Mouse (Mus musculus) midbrain, embryonic 14.5 days (tissue): ENCODE measurements around the gene Haao. TPM values are rescaled to one million over a fixed set of nuclear protein-coding genes. Genes with fewer than 3 reads are reported as not detected.

Source experiments
- ATAC-seq: fragments of 200-750 bp; cut with Nextera tagmentation; 2 replicates; pipeline ENCODE4 v1.8.0; 2017; ENCODE audit warnings: moderate number of reproducible peaks, moderate library complexity; ENCODE audit not compliant: low FRiP score, low TSS enrichment
- DNase-seq: peaks from one replicate; pipeline ENCODE4 v3.0.0-alpha.2; 2015
- H3K27ac ChIP-seq: fragments of 300-500 bp; sonication (generic); replicated peaks from 2 replicates; pipeline ENCODE4 v1.5.1; 2014; ENCODE audit warnings: mild to moderate bottlenecking, low read depth, low read length, moderate library complexity
- H3K27me3 ChIP-seq: fragments of 300-500 bp; sonication (generic); 2 replicates; pipeline ENCODE4 v1.6.1; 2014; ENCODE audit warnings: low read length, control low read depth, mixed read lengths; ENCODE audit not compliant: control insufficient read depth, insufficient read depth
- H3K36me3 ChIP-seq: fragments of 300-500 bp; sonication (generic); 2 replicates; pipeline ENCODE4 v1.6.1; 2014; ENCODE audit warnings: low read length, control low read depth; ENCODE audit not compliant: control insufficient read depth, insufficient read depth
- H3K4me1 ChIP-seq: fragments of 300-500 bp; sonication (generic); 2 replicates; pipeline ENCODE4 v1.6.1; 2014; ENCODE audit warnings: mild to moderate bottlenecking, antibody characterized with exemption, low read length, control low read depth; ENCODE audit not compliant: control insufficient read depth, insufficient read depth
- H3K4me2 ChIP-seq: fragments of 300-500 bp; sonication (generic); 2 replicates; pipeline ENCODE4 v1.6.1; 2014; ENCODE audit warnings: mild to moderate bottlenecking, low read length, moderate library complexity
- H3K4me3 ChIP-seq: fragments of 300-500 bp; sonication (generic); replicated peaks from 2 replicates; pipeline ENCODE4 v1.5.1; 2014; ENCODE audit warnings: low read depth, low read length
- H3K9ac ChIP-seq: fragments of 300-500 bp; sonication (generic); replicated peaks from 2 replicates; pipeline ENCODE4 v1.6.1; 2014; ENCODE audit warnings: mild to moderate bottlenecking, low read length, moderate library complexity
- H3K9me3 ChIP-seq: fragments of 300-500 bp; sonication (generic); 2 replicates; pipeline ENCODE4 v1.6.1; 2016; ENCODE audit warnings: low read length, control low read depth, mixed read lengths; ENCODE audit not compliant: control insufficient read depth
- WGBS: fragments of 180-500 bp; shearing (Covaris S2); extraction: QIAGEN DNeasy Blood & Tissue Kit; methylation state at CpG from one replicate; pipeline ENCODE4 v1.1.7; 2014; 5-methylcytosine and 5-hydroxymethylcytosine counted together
- polyA plus RNA-seq: library from polyadenylated mRNA; unstranded; fragments of >200 nt; fragmentation: Nextera tagmentation; extraction: Ambion mirVana; gene quantifications from 2 replicates; pipeline ENCODE4 v1.2.1, GENCODE M21; 2014

Gene Haao
- polyA plus RNA-seq, 1 experiment from 2014 or later, result 0.20 TPM

- Histone ChIP-seq H3K36me3 (no peaks in the 10 kb centered on the region), H3K9me3 (no peaks in the 10 kb centered on the region), H3K9ac (no peak overlapping the region), H3K27ac (peak overlapping the region; percentile 52), H3K4me2 (no peak overlapping the region), H3K4me1 (peaks cover 6% of the 10 kb centered on the region; the same call in 1 of the 2 replicates), H3K27me3 (no peaks in the 10 kb centered on the region), H3K4me3 (no peak overlapping the region)
- DNase-seq (peak; percentile 68), ATAC-seq (peak; percentile 29; the same call in 1 of the 2 replicates)
- WGBS, result 39% methylated on average over 12 of the region's 12 CpGs
Measured at GRCm38 (mm10) chr17:83849081-83849675, 1.4 kb upstream of the Haao start.

- ATAC-seq, result no peak
- Histone ChIP-seq H3K4me3 (no peak overlapping the region), H3K27ac (0 out of 2 replicates have a peak overlapping the region, but pooled peaks have one; percentile 52)
Measured at GRCm38 (mm10) chr17:83848482-83848881, 719 bp upstream of the Haao start.

DNA sequence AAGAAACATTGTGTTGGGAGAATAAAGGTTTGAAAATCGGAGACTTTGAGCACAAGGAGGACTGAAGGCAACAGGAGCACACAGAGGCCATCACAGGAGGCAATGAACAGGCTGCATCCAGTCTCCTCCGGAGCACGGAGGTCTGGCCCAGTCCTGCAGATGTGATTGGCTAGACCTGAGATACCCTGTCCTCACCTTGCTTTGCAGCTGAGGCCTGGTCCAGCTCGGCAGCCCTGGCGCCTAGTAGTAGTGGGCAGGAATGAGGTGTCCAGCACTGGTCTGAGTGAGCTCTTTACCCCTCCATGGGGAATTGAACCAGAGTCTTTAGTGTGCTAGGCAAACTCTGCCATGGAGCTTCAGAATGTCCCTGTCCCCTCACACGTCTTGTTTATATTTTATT, 663 bp downstream of the Haao start:
- Histone ChIP-seq H3K27me3 (no peaks in the 10 kb centered on the region), H3K4me3 (no peak overlapping the region), H3K9me3 (no peaks in the 10 kb centered on the region), H3K4me2 (no peak overlapping the region), H3K4me1 (peaks cover 6% of the 10 kb centered on the region; the same call in 1 of the 2 replicates), H3K36me3 (no peaks in the 10 kb centered on the region), H3K27ac (no peak overlapping the region), H3K9ac (no peak overlapping the region)
- ATAC-seq, result no peak
- WGBS, result 90% methylated on average over 6 of the region's 6 CpGs
- DNase-seq, result no peak

More at GRCm38 (mm10) chr17:83848482-83848881, 719 bp upstream of the Haao start:
- Histone ChIP-seq H3K9me3 (no peaks in the 10 kb centered on the region), H3K36me3 (no peaks in the 10 kb centered on the region), H3K4me2 (no peak overlapping the region), H3K27me3 (no peaks in the 10 kb centered on the region), H3K4me1 (peaks cover 6% of the 10 kb centered on the region; the same call in 1 of the 2 replicates), H3K9ac (no peak overlapping the region)
- 77% methylated on average over 4 of the region's 4 CpGs for WGBS
- DNase-seq, result no peak

GRCm38 (mm10) chr17:83846301-83847021, 1.3 kb downstream of the Haao start:
- 83% methylated on average over 21 of the region's 21 CpGs for WGBS
- H3K4me2 ChIP-seq, result no peak overlapping the region
- H3K4me3 ChIP-seq, result no peak overlapping the region
- H3K27me3 ChIP-seq, result no peaks in the 10 kb centered on the region
- no peaks in the 10 kb centered on the region for H3K9me3 ChIP-seq
- ATAC-seq (no peak), DNase-seq (no peak)
- peaks cover 6% of the 10 kb centered on the region; the same call in 1 of the 2 replicates for H3K4me1 ChIP-seq
- H3K36me3 ChIP-seq, result no peaks in the 10 kb centered on the region
- H3K9ac ChIP-seq, result no peak overlapping the region
- no peak overlapping the region for H3K27ac ChIP-seq

- no peak overlapping the region for H3K9ac ChIP-seq
- H3K27me3 ChIP-seq, result no peaks in the 10 kb centered on the region
- no peak overlapping the region for H3K27ac ChIP-seq
- no peaks in the 10 kb centered on the region for H3K9me3 ChIP-seq
- ATAC-seq (no peak), DNase-seq (no peak)
- H3K4me3 ChIP-seq, result no peak overlapping the region
- WGBS, result 90% methylated on average over 8 of the region's 8 CpGs
- H3K36me3 ChIP-seq, result no peaks in the 10 kb centered on the region
- no peak overlapping the region for H3K4me2 ChIP-seq
- peaks cover 6% of the 10 kb centered on the region; the same call in 1 of the 2 replicates for H3K4me1 ChIP-seq
Measured at GRCm38 (mm10) chr17:83845538-83845937, 2.2 kb downstream of the Haao start.

GRCm38 (mm10) chr17:83843780-83844179, 4.0 kb downstream of the Haao start:
- no peaks in the 10 kb centered on the region for H3K27me3 ChIP-seq
- no peaks in the 10 kb centered on the region for H3K36me3 ChIP-seq
- WGBS, result 50% methylated on average over 7 of the region's 7 CpGs
- H3K4me1 ChIP-seq, result no peaks in the 10 kb centered on the region
- ATAC-seq (no peak), DNase-seq (no peak)
- H3K4me2 ChIP-seq, result no peak overlapping the region
- no peaks in the 10 kb centered on the region for H3K9me3 ChIP-seq
- H3K27ac ChIP-seq, result no peak overlapping the region
- H3K9ac ChIP-seq, result no peak overlapping the region
- no peak overlapping the region for H3K4me3 ChIP-seq

DNA sequence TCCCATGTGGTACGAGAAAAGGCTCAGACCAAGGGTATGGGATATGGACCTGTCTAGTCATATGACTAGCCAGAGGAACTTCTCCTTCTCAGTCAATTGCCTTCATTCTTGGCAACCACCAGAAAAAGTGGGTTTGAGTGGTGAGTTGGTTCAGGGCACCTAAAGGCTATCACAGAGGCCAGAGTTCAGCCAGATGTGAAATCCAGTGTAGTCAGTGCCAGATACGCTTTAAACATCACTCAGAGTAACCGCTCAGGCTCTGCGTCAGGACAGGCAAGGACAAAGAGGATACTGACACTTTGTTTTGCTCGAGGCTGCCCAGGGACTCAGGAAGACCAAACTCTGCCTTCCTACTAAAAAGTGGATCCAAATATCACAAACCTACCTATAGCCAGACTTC, 6.8 kb downstream of the Haao start:
- no peak overlapping the region for H3K9ac ChIP-seq
- no peaks in the 10 kb centered on the region for H3K4me1 ChIP-seq
- no peaks in the 10 kb centered on the region for H3K27me3 ChIP-seq
- ATAC-seq (no peak), DNase-seq (no peak)
- H3K27ac ChIP-seq, result no peak overlapping the region
- 87% methylated on average over 5 of the region's 5 CpGs for WGBS
- H3K9me3 ChIP-seq, result no peaks in the 10 kb centered on the region
- no peak overlapping the region for H3K4me3 ChIP-seq
- no peaks in the 10 kb centered on the region for H3K36me3 ChIP-seq
- no peak overlapping the region for H3K4me2 ChIP-seq

DNA sequence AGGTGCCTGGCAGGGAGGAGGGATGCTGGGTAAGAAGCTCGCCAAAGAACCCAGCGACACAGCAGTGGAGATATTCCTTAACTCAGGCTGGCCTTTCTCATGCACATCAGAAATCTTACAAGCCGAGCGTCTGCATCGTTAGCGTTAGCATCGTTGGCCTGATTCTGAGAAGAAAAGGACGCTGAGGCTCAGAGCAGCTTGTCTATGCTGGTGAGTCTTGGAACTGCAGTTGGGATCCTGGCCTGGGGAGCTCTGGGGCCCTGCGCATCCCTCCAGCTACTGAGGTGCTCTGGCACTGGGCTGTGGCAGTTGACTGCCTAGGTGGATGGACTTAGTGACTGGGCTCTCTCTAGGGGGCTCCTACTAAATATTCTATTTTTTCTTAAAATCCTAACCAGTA, 8.6 kb downstream of the Haao start:
- Histone ChIP-seq H3K4me2 (no peak overlapping the region), H3K9me3 (no peaks in the 10 kb centered on the region), H3K27ac (no peak overlapping the region), H3K36me3 (no peaks in the 10 kb centered on the region), H3K4me1 (no peaks in the 10 kb centered on the region), H3K27me3 (no peaks in the 10 kb centered on the region), H3K4me3 (no peak overlapping the region), H3K9ac (no peak overlapping the region)
- peak; percentile 34 for DNase-seq
- 57% methylated on average over 9 of the region's 9 CpGs for WGBS
- ATAC-seq, result no peak
